ENCODE assay signal across 8 mouse cellular contexts in the genomic region with DNA sequence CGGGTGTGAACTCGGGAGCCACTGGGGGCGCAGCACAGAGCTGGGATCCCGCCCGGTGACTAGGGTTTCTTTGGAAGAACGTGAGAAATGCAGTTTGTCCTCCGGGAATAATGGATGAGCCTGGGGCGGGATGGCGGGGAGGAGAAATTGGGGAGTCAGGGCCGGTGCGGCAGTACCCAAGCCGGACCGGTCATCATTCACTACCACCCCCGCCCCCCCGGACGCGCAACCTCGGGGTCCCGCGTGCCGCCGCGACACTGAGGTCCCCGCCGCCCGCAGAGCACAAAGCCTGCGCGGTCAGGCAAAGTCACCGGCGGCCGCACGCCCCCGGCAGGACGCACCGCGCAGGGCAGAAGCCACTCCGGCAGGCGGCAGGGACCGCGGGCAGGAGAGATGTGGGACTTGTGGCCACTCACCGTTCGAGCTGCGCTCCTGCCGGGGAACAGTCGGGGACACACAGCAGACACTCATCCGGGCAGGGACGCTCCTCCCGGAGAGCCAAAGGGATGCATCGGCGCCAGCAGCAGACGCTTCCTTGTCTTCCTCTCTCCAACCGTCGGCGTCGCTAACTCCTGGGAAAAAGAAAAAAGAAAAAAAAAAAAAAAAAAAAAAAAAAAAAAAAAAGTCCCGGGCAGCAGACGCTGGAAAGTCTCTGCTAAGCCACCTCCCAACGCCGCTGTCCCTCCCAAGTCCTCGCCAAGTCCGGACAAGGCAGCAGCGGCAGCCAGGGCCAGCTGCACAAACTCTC. TPM values are rescaled to one million over a fixed set of nuclear protein-coding genes. Genes with fewer than 3 reads are reported as not detected.
A peak's percentile ranks its signal among the peaks of the same experiment; 100 is the strongest.
DNase-seq lines count a peak whose midpoint lies in the region; ATAC-seq and TF ChIP-seq lines count a peak whose summit lies in the region.

No protein-coding gene starts in this region.

- peak; percentile 93 for DNase-seq in kidney, postnatal 0 days (ENCODE audit: low spot score)
- DNase-seq in liver, result peak; percentile 73

- peak overlapping the region; percentile 88 for H3K4me3 ChIP-seq in E14TG2a.4 (replicated peaks; ENCODE audit: low read length)
- H3K4me3 ChIP-seq in bone marrow macrophage, adult 2 months (ENCODE audit: insufficient read depth, low read length), result peak overlapping the region; percentile 44
- H3K4me3 ChIP-seq in embryonic fibroblast, embryonic 13.5 days (ENCODE audit: insufficient read depth, low read length), result peak overlapping the region; percentile 79
- peak overlapping the region; percentile 83 for H3K4me3 ChIP-seq in heart, embryonic 13.5 days
- peak overlapping the region; percentile 85 for H3K4me3 ChIP-seq in kidney, postnatal 0 days (replicated peaks; ENCODE audit: low read depth, low read length)
- peak overlapping the region; percentile 78 for H3K4me3 ChIP-seq in myocyte
- H3K4me3 ChIP-seq in testis, adult 2 months (ENCODE audit: control insufficient read depth, low read depth, low read length), result peak overlapping the region; percentile 73

- H3K27me3 ChIP-seq in E14TG2a.4 (ENCODE audit: insufficient read depth, low read length) (peaks cover 31% of the 10 kb centered on the region), myocyte (ENCODE audit: control insufficient read depth, insufficient read depth, insufficient read length) (no peaks in the 10 kb centered on the region)
- H3K27me3 ChIP-seq in heart, embryonic 13.5 days (replicated peaks), result no peaks in the 10 kb centered on the region
- H3K27me3 ChIP-seq in kidney, postnatal 0 days (ENCODE audit: insufficient read depth, low read length), result no peaks in the 10 kb centered on the region
- H3K27me3 ChIP-seq in testis, adult 2 months (ENCODE audit: control insufficient read depth, insufficient read depth, low read length), result no peaks in the 10 kb centered on the region

- no peaks in the 10 kb centered on the region for H3K36me3 ChIP-seq in E14TG2a.4 (ENCODE audit: insufficient read depth, low read length)
- peaks cover 25% of the 10 kb centered on the region for H3K36me3 ChIP-seq in heart, embryonic 13.5 days
- 0 out of 2 replicates have a peak, but pooled peaks cover 3% of the 10 kb centered on the region for H3K36me3 ChIP-seq in kidney, postnatal 0 days (ENCODE audit: insufficient read depth, low read length)
- H3K36me3 ChIP-seq in myocyte (ENCODE audit: control insufficient read depth, insufficient read depth), result no peaks in the 10 kb centered on the region
- H3K36me3 ChIP-seq in testis, adult 2 months (ENCODE audit: control insufficient read depth, insufficient read depth, low read length), result no peaks in the 10 kb centered on the region

- peak overlapping the region; percentile 83 for H3K4me2 ChIP-seq in heart, embryonic 13.5 days
- peak overlapping the region; percentile 89 for H3K4me2 ChIP-seq in kidney, postnatal 0 days (ENCODE audit: low read length)
- peak overlapping the region; percentile 93 for H3K4me2 ChIP-seq in myocyte (ENCODE audit: low read depth)

- peaks cover 12% of the 10 kb centered on the region for H3K4me1 ChIP-seq in E14TG2a.4 (replicated peaks; ENCODE audit: low read depth, low read length)
- H3K4me1 ChIP-seq in bone marrow macrophage, adult 2 months (ENCODE audit: control insufficient read depth, insufficient read depth, low read length), result no peaks in the 10 kb centered on the region
- no peaks in the 10 kb centered on the region for H3K4me1 ChIP-seq in embryonic fibroblast, embryonic 13.5 days (ENCODE audit: control insufficient read depth, insufficient read depth, low read length)
- H3K4me1 ChIP-seq in heart, embryonic 13.5 days, result peaks cover 24% of the 10 kb centered on the region
- H3K4me1 ChIP-seq in kidney, postnatal 0 days (replicated peaks; ENCODE audit: insufficient read depth, low read length), result peaks cover 18% of the 10 kb centered on the region; the same call in 1 of the 2 replicates
- peaks cover 12% of the 10 kb centered on the region for H3K4me1 ChIP-seq in testis, adult 2 months (ENCODE audit: control insufficient read depth, insufficient read depth, low read length)

- H3ac ChIP-seq in myocyte (ENCODE audit: control insufficient read depth, insufficient read length), result peak overlapping the region; percentile 17

- under 1% methylated on average over 62 of the region's 62 CpGs for WGBS in heart, embryonic 13.5 days
- under 1% methylated on average over 61 of the region's 62 CpGs for WGBS in kidney, postnatal 0 days

- no peaks in the 10 kb centered on the region for H3K9me3 ChIP-seq in E14TG2a.4 (ENCODE audit: low read length)
- H3K9me3 ChIP-seq in heart, embryonic 13.5 days, result no peaks in the 10 kb centered on the region
- H3K9me3 ChIP-seq in kidney, postnatal 0 days (replicated peaks; ENCODE audit: low read length), result no peaks in the 10 kb centered on the region

- no peak for TF ChIP-seq CTCF in E14TG2a.4 (conservative IDR thresholded peaks at IDR 0.05; ENCODE audit: low read length)
- no peak for TF ChIP-seq CTCF in bone marrow macrophage, adult 2 months (IDR thresholded peaks at IDR 0.05; ENCODE audit: low read depth, low read length)
- no peak for TF ChIP-seq CTCF in embryonic fibroblast, embryonic 13.5 days (IDR thresholded peaks at IDR 0.05; ENCODE audit: borderline replicate concordance, insufficient read depth, low read length)
- TF ChIP-seq CTCF in kidney, postnatal 0 days (IDR thresholded peaks at IDR 0.05; ENCODE audit: low read depth), result peak; percentile 68
- TF ChIP-seq CTCF in testis, adult 2 months (IDR thresholded peaks at IDR 0.05; ENCODE audit: control insufficient read depth, insufficient read depth, insufficient replicate concordance, low read depth, low read length), result no peak

- ATAC-seq in heart, embryonic 13.5 days (ENCODE audit: extremely low read depth, insufficient number of reproducible peaks, low FRiP score, low TSS enrichment), result peak; percentile 60
- peak; percentile 87 for ATAC-seq in kidney, postnatal 0 days (replicated peaks; ENCODE audit: low FRiP score, low read depth)

- TF ChIP-seq POLR2A in bone marrow macrophage, adult 2 months (IDR thresholded peaks at IDR 0.05; ENCODE audit: borderline replicate concordance, low read depth, low read length), result no peak
- peak; percentile 26; the same call in 1 of the 2 replicates for TF ChIP-seq POLR2A in embryonic fibroblast, embryonic 13.5 days (IDR thresholded peaks at IDR 0.05; ENCODE audit: low read depth, low read length)
- TF ChIP-seq POLR2A in myocyte (IDR thresholded peaks at IDR 0.05; ENCODE audit: insufficient read length, low read depth), result peak; percentile 65
- TF ChIP-seq POLR2A in testis, adult 2 months (IDR thresholded peaks at IDR 0.05; ENCODE audit: control insufficient read depth, low read depth, low read length), result no peak

- peaks cover 4% of the 10 kb centered on the region for H3K79me2 ChIP-seq in myocyte (ENCODE audit: control insufficient read depth, insufficient read depth)

- H3K27ac ChIP-seq in bone marrow macrophage, adult 2 months (ENCODE audit: insufficient read depth, low read depth, low read length), result no peak overlapping the region
- H3K27ac ChIP-seq in embryonic fibroblast, embryonic 13.5 days (ENCODE audit: insufficient read depth, low read length), result peak overlapping the region; percentile 9; the same call in 1 of the 2 replicates
- H3K27ac ChIP-seq in heart, embryonic 13.5 days (replicated peaks), result peak overlapping the region; percentile 98
- H3K27ac ChIP-seq in kidney, postnatal 0 days, result peak overlapping the region; percentile 95
- no peak overlapping the region; the same call in 1 of the 2 replicates for H3K27ac ChIP-seq in testis, adult 2 months (ENCODE audit: control insufficient read depth, insufficient read depth, low read depth, low read length)

- H3K9ac ChIP-seq in heart, embryonic 13.5 days, result peak overlapping the region; percentile 92
- H3K9ac ChIP-seq in kidney, postnatal 0 days (ENCODE audit: low read depth, low read length), result peak overlapping the region; percentile 76

TF ChIP-seq in myocyte, 11 proteins besides CTCF, POLR2A, EP300 and RAD21:
- TF ChIP-seq USF1 (IDR thresholded peaks at IDR 0.05; ENCODE audit: low read depth) (no peak), TCF3 (IDR thresholded peaks at IDR 0.05; ENCODE audit: insufficient read length, low read depth) (no peak), POLR2AphosphoS2 (IDR thresholded peaks at IDR 0.05; ENCODE audit: insufficient read length, low read depth) (peak; percentile 36), MAX (IDR thresholded peaks at IDR 0.05; ENCODE audit: low read depth) (no peak), E2F4 (IDR thresholded peaks at IDR 0.05; ENCODE audit: insufficient read depth) (no peak), MYOD1 (IDR thresholded peaks at IDR 0.05; ENCODE audit: control insufficient read depth in 1 of 3, insufficient read length in 2 of 3, low read depth in 2 of 3) (peak in 2 of 3 experiments; percentile 17 to 41), TCF12 (IDR thresholded peaks at IDR 0.05; ENCODE audit: insufficient read depth, poor library complexity, severe bottlenecking) (no peak), CEBPB (IDR thresholded peaks at IDR 0.05; ENCODE audit: insufficient read depth, poor library complexity, severe bottlenecking) (no peak), SRF (IDR thresholded peaks at IDR 0.05; ENCODE audit: control insufficient read depth, insufficient read length, low read depth) (no peak), MYOG (IDR thresholded peaks at IDR 0.05; ENCODE audit: control insufficient read depth in 1 of 3, insufficient read depth in 1 of 3, insufficient read length in 2 of 3, low read depth in 2 of 3) (peak in 2 of 3 experiments; percentile 23 to 63), REST (IDR thresholded peaks at IDR 0.05; ENCODE audit: insufficient read depth, insufficient read length) (no peak)

RNA-seq across cellular contexts. Expression of gene Tspan12, which starts 0.5 kb away (rescaled TPM):
- polyA plus RNA-seq in bone marrow macrophage, adult 2 months (2012; ENCODE audit: insufficient read depth, insufficient read length, missing spikeins), result not detected in 2 replicates
- 4.7 and 5.2 TPM in 2 replicates for polyA plus RNA-seq in embryonic fibroblast, embryonic 13.5 days (2011; ENCODE audit: insufficient read length, low read depth, missing spikeins)
- polyA plus RNA-seq in heart, embryonic 13.5 days (2015; fragmentation: Nextera tagmentation; extraction: Ambion mirVana), result 60.5 and 70.6 TPM in 2 replicates
- 111 and 114 TPM in 2 replicates for polyA plus RNA-seq in kidney, postnatal 0 days (2015; fragmentation: Nextera tagmentation; extraction: Ambion mirVana)
- 11.8 TPM for polyA plus RNA-seq in myocyte (2012; fragmentation: generic; extraction: Trizol)
- 1.6 and 1.8 TPM in 2 replicates for polyA plus RNA-seq in testis, adult 2 months (2012; rRNA removed)

Comparison
In these comparisons a context has a peak if more than half of its experiments do, and no peak if none do; other contexts are left out.
1. H3K27ac ChIP-seq: peak in embryonic fibroblast, embryonic 13.5 days (single experiment), heart, embryonic 13.5 days (single experiment) and kidney, postnatal 0 days (single experiment); none in bone marrow macrophage, adult 2 months (single experiment) and testis, adult 2 months (single experiment).
2. POLR2A ChIP-seq: peak in embryonic fibroblast, embryonic 13.5 days (single experiment) and myocyte (single experiment); none in bone marrow macrophage, adult 2 months (single experiment) and testis, adult 2 months (single experiment).
3. Peak in every context shown above with its lines, with median percentiles within 50 percentile points of each other: H3K4me3 ChIP-seq and H3K4me2 ChIP-seq.